Mouse (Mus musculus): ENCODE results near the gene Zfp524. TPM values are rescaled to one million over a fixed set of nuclear protein-coding genes. Genes with fewer than 3 reads are reported as not detected.

Gene Zfp524
- polyA plus RNA-seq, 1 experiment from 2014 or later: 7.1 TPM

DNA sequence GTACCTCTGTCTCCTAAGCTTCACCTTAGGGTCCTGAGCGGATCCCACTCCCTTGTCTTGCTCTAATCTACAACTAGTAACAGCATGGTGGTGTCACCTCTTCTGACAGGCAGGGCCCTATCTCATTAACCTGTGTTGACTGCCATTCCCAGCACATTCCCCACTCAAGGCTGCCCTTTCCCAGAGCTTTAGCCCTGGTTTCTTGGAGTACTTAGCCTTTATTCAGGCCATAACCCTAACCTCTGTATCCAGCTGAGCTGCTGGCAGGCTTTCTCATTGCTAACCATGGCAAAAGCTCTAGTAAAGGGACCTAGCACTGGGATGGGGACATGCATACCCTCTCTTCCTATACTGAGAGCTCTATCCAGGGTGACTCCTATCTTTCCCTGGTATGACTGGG, 44.4 kb downstream of the Zfp524 start:
- Histone ChIP-seq H3K27me3 (ENCODE audit: low read depth, poor library complexity, severe bottlenecking) (peaks cover 60% of the 10 kb centered on the region), H3K4me1 (peaks cover 45% of the 10 kb centered on the region), H3K4me3 (no peak overlapping the region), H3K27ac (replicated peaks) (no peak overlapping the region), H3K9me3 (replicated peaks) (no peaks in the 10 kb centered on the region), H3K36me3 (no peaks in the 10 kb centered on the region)
- 76% methylated on average over 1 of the region's 1 CpGs for WGBS
- no peak for DNase-seq (ENCODE audit: low spot score)

DNA sequence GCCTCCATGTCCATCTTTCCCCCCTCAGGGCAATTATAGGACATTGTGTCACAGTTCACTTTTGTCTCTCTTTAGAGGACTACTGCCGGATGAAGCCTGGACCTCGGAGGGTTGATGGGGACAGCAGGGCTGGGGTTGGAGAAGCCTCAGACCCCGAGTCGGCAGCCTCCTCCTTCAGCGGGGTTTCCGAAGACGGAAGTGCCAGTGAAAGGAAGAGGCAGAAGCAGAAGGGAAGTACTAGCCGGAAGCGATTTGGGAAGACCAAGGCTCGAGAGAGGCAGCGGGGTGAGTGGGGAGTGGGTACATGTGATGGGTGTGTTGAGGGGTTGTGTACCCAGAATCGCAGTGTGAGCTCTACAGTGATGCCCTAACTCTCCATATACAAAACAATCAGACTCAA, 45.2 kb downstream of the Zfp524 start:
- Histone ChIP-seq H3K27ac (replicated peaks) (0 out of 2 replicates have a peak overlapping the region, but pooled peaks have one; percentile 97), H3K27me3 (ENCODE audit: low read depth, poor library complexity, severe bottlenecking) (peaks cover 52% of the 10 kb centered on the region), H3K4me3 (peak overlapping the region; percentile 74), H3K9me3 (replicated peaks) (no peaks in the 10 kb centered on the region), H3K36me3 (peaks cover 4% of the 10 kb centered on the region), H3K4me1 (peaks cover 46% of the 10 kb centered on the region)
- WGBS: 94% methylated on average over 12 of the region's 12 CpGs
- DNase-seq (ENCODE audit: low spot score): no peak

DNA sequence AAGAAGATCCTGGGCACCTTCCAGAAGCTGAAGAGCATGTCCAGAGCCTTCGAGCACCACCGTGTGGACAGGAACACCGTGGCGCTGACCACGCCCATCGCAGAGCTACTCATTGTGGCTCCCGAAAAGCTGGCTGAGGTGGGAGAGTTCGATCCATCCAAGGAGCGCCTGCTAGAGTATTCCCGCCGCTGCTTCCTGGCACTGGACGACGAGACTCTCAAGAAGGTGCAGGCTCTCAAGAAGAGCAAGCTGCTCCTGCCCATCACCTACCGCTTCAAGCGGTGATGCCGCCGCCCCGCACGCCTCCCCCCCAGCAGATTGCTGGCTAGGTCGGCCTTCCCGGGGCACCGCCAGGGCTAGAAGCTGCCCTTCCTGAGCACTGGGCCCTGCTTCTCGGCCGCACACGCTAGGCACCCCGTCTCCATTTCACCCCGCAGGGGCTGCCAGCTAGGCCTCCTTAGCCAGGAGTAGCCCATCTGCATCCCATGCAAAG, 46.1 kb downstream of the Zfp524 start:
- 6% methylated on average over 27 of the region's 27 CpGs for WGBS
- DNase-seq (ENCODE audit: low spot score): peak; percentile 81
- peaks cover 44% of the 10 kb centered on the region for H3K27me3 ChIP-seq (ENCODE audit: low read depth, poor library complexity, severe bottlenecking)
- peaks cover 8% of the 10 kb centered on the region for H3K36me3 ChIP-seq
- H3K4me3 ChIP-seq: peak overlapping the region; percentile 74
- H3K4me1 ChIP-seq: peaks cover 48% of the 10 kb centered on the region
- no peaks in the 10 kb centered on the region for H3K9me3 ChIP-seq (replicated peaks)
- peak overlapping the region; percentile 97 for H3K27ac ChIP-seq (replicated peaks)

- WGBS: under 1% methylated on average over 60 of the region's 60 CpGs
- Histone ChIP-seq H3K27me3 (ENCODE audit: low read depth, poor library complexity, severe bottlenecking) (peaks cover 35% of the 10 kb centered on the region), H3K9me3 (replicated peaks) (no peaks in the 10 kb centered on the region), H3K36me3 (peaks cover 16% of the 10 kb centered on the region), H3K4me3 (peak overlapping the region; percentile 74), H3K4me1 (peaks cover 55% of the 10 kb centered on the region), H3K27ac (replicated peaks) (peak overlapping the region; percentile 97)
- DNase-seq (ENCODE audit: low spot score): peak; percentile 98
Observed at GRCm38 (mm10) chr7:5060944-5061773, 46.9 kb downstream of the Zfp524 start.

- WGBS: under 1% methylated on average over 65 of the region's 65 CpGs
- peaks cover 23% of the 10 kb centered on the region for H3K36me3 ChIP-seq
- H3K4me1 ChIP-seq: peaks cover 48% of the 10 kb centered on the region
- H3K27me3 ChIP-seq (ENCODE audit: low read depth, poor library complexity, severe bottlenecking): peaks cover 28% of the 10 kb centered on the region
- peak within 1 kb of the TSS; percentile 97 for H3K27ac ChIP-seq (replicated peaks)
- peak; percentile 97 for DNase-seq (ENCODE audit: low spot score)
- peak within 1 kb of the TSS; percentile 74 for H3K4me3 ChIP-seq
- H3K9me3 ChIP-seq (replicated peaks): no peaks in the 10 kb centered on the region
Observed at GRCm38 (mm10) chr7:5061774-5062359, 47.7 kb downstream of the Zfp524 start, which contains the start of gene U2af2. Gene U2af2, plus strand, starts transcription at chr7:5062143.

DNA sequence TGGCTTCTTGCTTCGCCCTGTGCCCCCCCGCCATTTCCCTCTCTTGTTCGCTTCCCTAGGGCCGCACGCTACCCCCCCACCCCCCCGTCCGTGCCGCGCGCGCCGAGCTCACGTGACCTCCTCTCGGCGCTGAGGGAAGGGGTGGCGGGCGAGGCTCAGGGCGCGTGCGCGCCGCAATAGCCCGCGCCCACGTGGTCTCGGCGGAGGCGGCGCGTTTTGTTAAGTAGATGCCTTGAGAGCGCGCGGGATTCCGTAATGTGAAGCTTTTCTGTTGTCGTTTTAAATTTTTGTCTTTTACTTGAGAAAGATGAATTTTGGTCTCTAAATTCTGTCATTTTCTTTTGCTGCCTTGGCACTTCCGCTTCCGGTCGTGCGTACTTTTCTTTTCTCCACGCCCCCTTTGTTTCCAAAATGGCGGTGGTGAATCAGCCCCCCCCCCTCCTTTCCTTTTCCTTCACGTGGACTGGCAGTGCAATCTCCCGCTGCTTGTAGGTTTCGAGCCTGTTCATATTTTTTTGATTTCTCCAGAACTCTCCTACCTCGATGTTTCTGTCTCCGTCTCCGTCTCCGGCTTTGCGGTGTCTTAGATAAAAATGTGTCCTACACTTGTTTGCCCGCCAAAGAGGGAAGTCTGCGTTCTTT, 48.3 kb downstream of the Zfp524 start:
- H3K9me3 ChIP-seq (replicated peaks): no peaks in the 10 kb centered on the region
- peak overlapping the region; percentile 97 for H3K27ac ChIP-seq (replicated peaks)
- peaks cover 22% of the 10 kb centered on the region for H3K27me3 ChIP-seq (ENCODE audit: low read depth, poor library complexity, severe bottlenecking)
- WGBS: under 1% methylated on average over 51 of the region's 51 CpGs
- DNase-seq (ENCODE audit: low spot score): peak; percentile 85
- peak overlapping the region; percentile 74 for H3K4me3 ChIP-seq
- peaks cover 42% of the 10 kb centered on the region for H3K4me1 ChIP-seq
- peaks cover 30% of the 10 kb centered on the region for H3K36me3 ChIP-seq

DNA sequence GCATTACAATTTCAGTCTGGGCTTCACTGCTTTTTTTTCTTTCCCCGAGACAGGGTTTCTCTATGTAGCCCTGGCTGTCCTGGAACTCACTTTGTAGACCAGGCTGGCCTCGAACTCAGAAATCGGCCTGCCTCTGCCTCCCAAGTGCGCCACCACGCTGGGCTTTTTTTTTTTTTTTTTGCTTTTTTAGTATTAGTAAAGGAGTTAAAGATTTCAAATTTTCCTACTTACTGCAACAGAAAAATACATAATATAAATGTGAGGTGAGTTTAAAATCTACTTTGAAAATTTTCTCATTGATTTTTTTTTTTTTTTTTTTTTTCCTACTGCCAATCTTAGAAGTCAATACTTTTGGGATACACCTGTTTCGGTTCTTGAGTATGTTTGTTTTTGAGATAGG, 50.7 kb downstream of the Zfp524 start:
- H3K36me3 ChIP-seq: peaks cover 54% of the 10 kb centered on the region
- DNase-seq (ENCODE audit: low spot score): no peak
- WGBS: 97% methylated on average over 6 of the region's 6 CpGs
- no peak overlapping the region for H3K27ac ChIP-seq (replicated peaks)
- peaks cover 33% of the 10 kb centered on the region for H3K4me1 ChIP-seq
- H3K27me3 ChIP-seq (ENCODE audit: low read depth, poor library complexity, severe bottlenecking): no peaks in the 10 kb centered on the region
- H3K4me3 ChIP-seq: no peak overlapping the region
- no peaks in the 10 kb centered on the region for H3K9me3 ChIP-seq (replicated peaks)

Other genes starting within 250 kb of the Zfp524 start
- not detected in 2 replicates for gene Fam71e2, start 243.1 kb upstream of the Zfp524 start, polyA plus RNA-seq (2016; fragmentation: Nextera tagmentation; extraction: Ambion mirVana)
- 0.21 TPM in 1 of 2 replicates, not detected in the other for gene Il11, start 231.6 kb upstream of the Zfp524 start, polyA plus RNA-seq (2016; fragmentation: Nextera tagmentation; extraction: Ambion mirVana)
- not detected in 2 replicates for gene Tmem190, start 231.5 kb upstream of the Zfp524 start, polyA plus RNA-seq (2016; fragmentation: Nextera tagmentation; extraction: Ambion mirVana)
- 2.7 and 3.4 TPM in 2 replicates for gene Tmem238, start 224.8 kb upstream of the Zfp524 start, polyA plus RNA-seq (2016; fragmentation: Nextera tagmentation; extraction: Ambion mirVana)
- 339 and 383 TPM in 2 replicates for gene Rpl28, start 221.5 kb upstream of the Zfp524 start, polyA plus RNA-seq (2016; fragmentation: Nextera tagmentation; extraction: Ambion mirVana)
- gene Ube2s, start 201.8 kb upstream of the Zfp524 start, polyA plus RNA-seq (2016; fragmentation: Nextera tagmentation; extraction: Ambion mirVana): 357 and 426 TPM in 2 replicates
- 0.28 and 1.1 TPM in 2 replicates for gene Shisa7, start 169.7 kb upstream of the Zfp524 start, polyA plus RNA-seq (2016; fragmentation: Nextera tagmentation; extraction: Ambion mirVana)
- gene Isoc2b, start 144.2 kb upstream of the Zfp524 start, polyA plus RNA-seq (2016; fragmentation: Nextera tagmentation; extraction: Ambion mirVana): 2.8 and 4.1 TPM in 2 replicates
- gene Isoc2a, start 137.3 kb upstream of the Zfp524 start, polyA plus RNA-seq (2016; fragmentation: Nextera tagmentation; extraction: Ambion mirVana): 0.64 and 0.70 TPM in 2 replicates
- 0.20 TPM in 1 of 2 replicates, not detected in the other for gene Gm36210, start 107.9 kb upstream of the Zfp524 start, polyA plus RNA-seq (2016; fragmentation: Nextera tagmentation; extraction: Ambion mirVana)
- 4.3 and 4.7 TPM in 2 replicates for gene Zfp628, start 99.2 kb upstream of the Zfp524 start, polyA plus RNA-seq (2016; fragmentation: Nextera tagmentation; extraction: Ambion mirVana)
- gene Nat14, start 92.4 kb upstream of the Zfp524 start, polyA plus RNA-seq (2016; fragmentation: Nextera tagmentation; extraction: Ambion mirVana): 10.4 and 11.6 TPM in 2 replicates
- 1.6 and 1.9 TPM in 2 replicates for gene Ssc5d, start 88.6 kb upstream of the Zfp524 start, polyA plus RNA-seq (2016; fragmentation: Nextera tagmentation; extraction: Ambion mirVana)
- gene Sbk2, start 50.0 kb upstream of the Zfp524 start, polyA plus RNA-seq (2016; fragmentation: Nextera tagmentation; extraction: Ambion mirVana): 0.05 and 0.26 TPM in 2 replicates
- not detected in 2 replicates for gene Sbk3, start 43.2 kb upstream of the Zfp524 start, polyA plus RNA-seq (2016; fragmentation: Nextera tagmentation; extraction: Ambion mirVana)
- 26.2 and 35.6 TPM in 2 replicates for gene Zfp579, start 18.3 kb upstream of the Zfp524 start, polyA plus RNA-seq (2016; fragmentation: Nextera tagmentation; extraction: Ambion mirVana)
- gene Fiz1, start 282 bp downstream of the Zfp524 start, polyA plus RNA-seq (2016; fragmentation: Nextera tagmentation; extraction: Ambion mirVana): 56.7 and 58.1 TPM in 2 replicates
- gene Gm44973, start 1.1 kb downstream of the Zfp524 start, polyA plus RNA-seq (2016; fragmentation: Nextera tagmentation; extraction: Ambion mirVana): 1.2 and 1.5 TPM in 2 replicates
- 5.2 and 5.5 TPM in 2 replicates for gene Zfp865, start 6.0 kb downstream of the Zfp524 start, polyA plus RNA-seq (2016; fragmentation: Nextera tagmentation; extraction: Ambion mirVana)
- gene Ccdc106, start 6.1 kb downstream of the Zfp524 start, polyA plus RNA-seq (2016; fragmentation: Nextera tagmentation; extraction: Ambion mirVana): 5.1 and 5.2 TPM in 2 replicates
- gene 4632433K11Rik, start 19.7 kb downstream of the Zfp524 start, polyA plus RNA-seq (2016; fragmentation: Nextera tagmentation; extraction: Ambion mirVana): not detected in 2 replicates
- 2.8 and 4.2 TPM in 2 replicates for gene Zfp784, start 24.0 kb downstream of the Zfp524 start, polyA plus RNA-seq (2016; fragmentation: Nextera tagmentation; extraction: Ambion mirVana)
- gene Zfp580, start 37.1 kb downstream of the Zfp524 start, polyA plus RNA-seq (2016; fragmentation: Nextera tagmentation; extraction: Ambion mirVana): 41.2 and 51.2 TPM in 2 replicates
- 176 and 180 TPM in 2 replicates for gene U2af2, start 47.7 kb downstream of the Zfp524 start, polyA plus RNA-seq (2016; fragmentation: Nextera tagmentation; extraction: Ambion mirVana)
- 56.1 and 60.7 TPM in 2 replicates for gene Epn1, start 65.8 kb downstream of the Zfp524 start, polyA plus RNA-seq (2016; fragmentation: Nextera tagmentation; extraction: Ambion mirVana)
- not detected in 2 replicates for gene Rfpl4, start 102.5 kb downstream of the Zfp524 start, polyA plus RNA-seq (2016; fragmentation: Nextera tagmentation; extraction: Ambion mirVana)
- 0.33 and 0.48 TPM in 2 replicates for gene Rasl2-9, start 111.5 kb downstream of the Zfp524 start, polyA plus RNA-seq (2016; fragmentation: Nextera tagmentation; extraction: Ambion mirVana)
- gene Vmn1r55, start 135.3 kb downstream of the Zfp524 start, polyA plus RNA-seq (2016; fragmentation: Nextera tagmentation; extraction: Ambion mirVana): not detected in 2 replicates
- not detected in 2 replicates for gene Vmn1r56, start 182.3 kb downstream of the Zfp524 start, polyA plus RNA-seq (2016; fragmentation: Nextera tagmentation; extraction: Ambion mirVana)
- gene Vmn1r57, start 204.1 kb downstream of the Zfp524 start, polyA plus RNA-seq (2016; fragmentation: Nextera tagmentation; extraction: Ambion mirVana): not detected in 2 replicates